Mouse (Mus musculus): Measurements from ENCODE around the gene Lpar2. TPM values are rescaled to one million over a fixed set of nuclear protein-coding genes. Genes with fewer than 3 reads are reported as not detected.

The Lpar2 gene
- polyA plus RNA-seq, 1 experiment from 2014 or later, result 0.86 TPM

GRCm38 (mm10) chr8:69814881-69815280, 7.3 kb upstream of the Lpar2 start:
- Histone ChIP-seq H3K27me3 (replicated peaks; ENCODE audit: control insufficient read depth, insufficient read depth, low read length) (no peaks in the 10 kb centered on the region), H3K9me3 (ENCODE audit: control insufficient read depth, low read length) (no peaks in the 10 kb centered on the region), H3K27ac (replicated peaks; ENCODE audit: low read depth, low read length) (no peak overlapping the region), H3K9ac (ENCODE audit: low read depth, low read length) (no peak overlapping the region), H3K4me1 (ENCODE audit: control insufficient read depth, insufficient read depth, low read length) (no peaks in the 10 kb centered on the region), H3K36me3 (ENCODE audit: control insufficient read depth, insufficient read depth, low read length) (peaks cover 55% of the 10 kb centered on the region), H3K4me3 (ENCODE audit: low read depth, low read length) (no peak overlapping the region), H3K4me2 (ENCODE audit: low read depth, low read length) (no peak overlapping the region)
- DNase-seq (ENCODE audit: low spot score) (no peak), ATAC-seq (ENCODE audit: low read depth) (no peak)
- WGBS, result 92% methylated on average over 2 of the region's 2 CpGs

GRCm38 (mm10) chr8:69815396-69815795, 6.8 kb upstream of the Lpar2 start:
- ATAC-seq (ENCODE audit: low read depth) (no peak), DNase-seq (ENCODE audit: low spot score) (no peak)
- H3K4me3 ChIP-seq (ENCODE audit: low read depth, low read length), result no peak overlapping the region
- no peak overlapping the region for H3K27ac ChIP-seq (replicated peaks; ENCODE audit: low read depth, low read length)
- no peaks in the 10 kb centered on the region for H3K27me3 ChIP-seq (replicated peaks; ENCODE audit: control insufficient read depth, insufficient read depth, low read length)
- 88% methylated on average over 4 of the region's 4 CpGs for WGBS
- H3K4me1 ChIP-seq (ENCODE audit: control insufficient read depth, insufficient read depth, low read length), result no peaks in the 10 kb centered on the region
- no peaks in the 10 kb centered on the region for H3K9me3 ChIP-seq (ENCODE audit: control insufficient read depth, low read length)
- no peak overlapping the region for H3K4me2 ChIP-seq (ENCODE audit: low read depth, low read length)
- H3K9ac ChIP-seq (ENCODE audit: low read depth, low read length), result no peak overlapping the region
- H3K36me3 ChIP-seq (ENCODE audit: control insufficient read depth, insufficient read depth, low read length), result peaks cover 55% of the 10 kb centered on the region

GRCm38 (mm10) chr8:69820466-69820865, 1.8 kb upstream of the Lpar2 start:
- Histone ChIP-seq H3K4me3 (ENCODE audit: low read depth, low read length) (no peak overlapping the region), H3K9me3 (ENCODE audit: control insufficient read depth, low read length) (no peaks in the 10 kb centered on the region), H3K36me3 (ENCODE audit: control insufficient read depth, insufficient read depth, low read length) (peaks cover 24% of the 10 kb centered on the region; the same call in 1 of the 2 replicates), H3K27ac (replicated peaks; ENCODE audit: low read depth, low read length) (no peak overlapping the region), H3K27me3 (replicated peaks; ENCODE audit: control insufficient read depth, insufficient read depth, low read length) (no peaks in the 10 kb centered on the region), H3K9ac (ENCODE audit: low read depth, low read length) (no peak overlapping the region), H3K4me2 (ENCODE audit: low read depth, low read length) (no peak overlapping the region), H3K4me1 (ENCODE audit: control insufficient read depth, insufficient read depth, low read length) (peaks cover 11% of the 10 kb centered on the region)
- ATAC-seq (ENCODE audit: low read depth) (no peak), DNase-seq (ENCODE audit: low spot score) (no peak)
- 87% methylated on average over 6 of the region's 9 CpGs for WGBS

- Histone ChIP-seq H3K9ac (ENCODE audit: low read depth, low read length) (peak overlapping the region; percentile 76), H3K4me3 (ENCODE audit: low read depth, low read length) (peak overlapping the region; percentile 62), H3K4me2 (ENCODE audit: low read depth, low read length) (peak overlapping the region; percentile 86), H3K9me3 (ENCODE audit: control insufficient read depth, low read length) (no peaks in the 10 kb centered on the region), H3K36me3 (ENCODE audit: control insufficient read depth, insufficient read depth, low read length) (peaks cover 21% of the 10 kb centered on the region), H3K27ac (replicated peaks; ENCODE audit: low read depth, low read length) (peak overlapping the region; percentile 63), H3K4me1 (ENCODE audit: control insufficient read depth, insufficient read depth, low read length) (peaks cover 11% of the 10 kb centered on the region), H3K27me3 (replicated peaks; ENCODE audit: control insufficient read depth, insufficient read depth, low read length) (no peaks in the 10 kb centered on the region)
- ATAC-seq (ENCODE audit: low read depth), result peak; percentile 51
- peak; percentile 68 for DNase-seq (ENCODE audit: low spot score)
- 0% methylated on average over 9 of the region's 22 CpGs for whole genome bisulfite sequencing
Observed at GRCm38 (mm10) chr8:69821971-69822385, 251 bp upstream of the Lpar2 start.

- H3K4me3 ChIP-seq (ENCODE audit: low read depth, low read length), result no peak overlapping the region
- H3K9ac ChIP-seq (ENCODE audit: low read depth, low read length), result no peak overlapping the region
- DNase-seq (ENCODE audit: low spot score), result no peak
- no peaks in the 10 kb centered on the region for H3K9me3 ChIP-seq (ENCODE audit: control insufficient read depth, low read length)
- no peak overlapping the region for H3K4me2 ChIP-seq (ENCODE audit: low read depth, low read length)
- H3K4me1 ChIP-seq (ENCODE audit: control insufficient read depth, insufficient read depth, low read length), result peaks cover 11% of the 10 kb centered on the region
- H3K27me3 ChIP-seq (replicated peaks; ENCODE audit: control insufficient read depth, insufficient read depth, low read length), result no peaks in the 10 kb centered on the region
- WGBS, result 92% methylated on average over 12 of the region's 12 CpGs
- ATAC-seq (ENCODE audit: low read depth), result no peak
- H3K27ac ChIP-seq (replicated peaks; ENCODE audit: low read depth, low read length), result no peak overlapping the region
- H3K36me3 ChIP-seq (ENCODE audit: control insufficient read depth, insufficient read depth, low read length), result peaks cover 18% of the 10 kb centered on the region
Observed at GRCm38 (mm10) chr8:69826371-69826770, 4.1 kb downstream of the Lpar2 start.

- no peaks in the 10 kb centered on the region for H3K9me3 ChIP-seq (ENCODE audit: control insufficient read depth, low read length)
- H3K9ac ChIP-seq (ENCODE audit: low read depth, low read length), result peak within 1 kb of the TSS; percentile 70
- H3K4me2 ChIP-seq (ENCODE audit: low read depth, low read length), result peak within 1 kb of the TSS; percentile 95
- DNase-seq (ENCODE audit: low spot score), result peak; percentile 98
- peaks cover 6% of the 10 kb centered on the region; the same call in 1 of the 2 replicates for H3K36me3 ChIP-seq (ENCODE audit: control insufficient read depth, insufficient read depth, low read length)
- no peaks in the 10 kb centered on the region for H3K27me3 ChIP-seq (replicated peaks; ENCODE audit: control insufficient read depth, insufficient read depth, low read length)
- WGBS, result 2% methylated on average over 25 of the region's 38 CpGs
- no peak within 1 kb of the TSS for H3K27ac ChIP-seq (replicated peaks; ENCODE audit: low read depth, low read length)
- ATAC-seq (ENCODE audit: low read depth), result peak; percentile 99
- 0 out of 2 replicates have a peak, but pooled peaks cover 7% of the 10 kb centered on the region for H3K4me1 ChIP-seq (ENCODE audit: control insufficient read depth, insufficient read depth, low read length)
- peak within 1 kb of the TSS; percentile 63 for H3K4me3 ChIP-seq (ENCODE audit: low read depth, low read length)
Observed at GRCm38 (mm10) chr8:69832298-69832853, 10.1 kb downstream of the Lpar2 start, which contains the start of gene Pbx4. TSS of gene Pbx4 (plus strand) at chr8:69832491.

- no peak overlapping the region for H3K4me3 ChIP-seq (ENCODE audit: low read depth, low read length)
- ATAC-seq (ENCODE audit: low read depth) (no peak), DNase-seq (ENCODE audit: low spot score) (no peak)
- H3K9me3 ChIP-seq (ENCODE audit: control insufficient read depth, low read length), result no peaks in the 10 kb centered on the region
- no peaks in the 10 kb centered on the region for H3K36me3 ChIP-seq (ENCODE audit: control insufficient read depth, insufficient read depth, low read length)
- 64% methylated on average over 8 of the region's 8 CpGs for WGBS
- H3K27me3 ChIP-seq (replicated peaks; ENCODE audit: control insufficient read depth, insufficient read depth, low read length), result no peaks in the 10 kb centered on the region
- H3K9ac ChIP-seq (ENCODE audit: low read depth, low read length), result no peak overlapping the region
- no peak overlapping the region for H3K27ac ChIP-seq (replicated peaks; ENCODE audit: low read depth, low read length)
- H3K4me2 ChIP-seq (ENCODE audit: low read depth, low read length), result no peak overlapping the region
- 0 out of 2 replicates have a peak, but pooled peaks cover 4% of the 10 kb centered on the region for H3K4me1 ChIP-seq (ENCODE audit: control insufficient read depth, insufficient read depth, low read length)
Observed at GRCm38 (mm10) chr8:69837057-69837682, 14.9 kb downstream of the Lpar2 start.

GRCm38 (mm10) chr8:69847167-69848065, 25.2 kb downstream of the Lpar2 start:
- Histone ChIP-seq H3K9ac (ENCODE audit: low read depth, low read length) (no peak overlapping the region), H3K4me2 (ENCODE audit: low read depth, low read length) (no peak overlapping the region), H3K9me3 (ENCODE audit: control insufficient read depth, low read length) (no peaks in the 10 kb centered on the region), H3K4me3 (ENCODE audit: low read depth, low read length) (no peak overlapping the region), H3K36me3 (ENCODE audit: control insufficient read depth, insufficient read depth, low read length) (no peaks in the 10 kb centered on the region), H3K27me3 (replicated peaks; ENCODE audit: control insufficient read depth, insufficient read depth, low read length) (no peaks in the 10 kb centered on the region), H3K4me1 (ENCODE audit: control insufficient read depth, insufficient read depth, low read length) (no peaks in the 10 kb centered on the region), H3K27ac (replicated peaks; ENCODE audit: low read depth, low read length) (no peak overlapping the region)
- 60% methylated on average over 3 of the region's 3 CpGs for WGBS
- DNase-seq (ENCODE audit: low spot score) (no peak), ATAC-seq (ENCODE audit: low read depth) (no peak)

Measured in embryonic facial prominence, embryonic 14.5 days (tissue).